Mouse (Mus musculus): ENCODE results near the gene Rexo4.

GRCm38 (mm10) chr2:27006255-27006654 is 42.1 kb upstream of the Rexo4 start:
- TF ChIP-seq CTCF (IDR thresholded peaks at IDR 0.05; ENCODE audit: control insufficient read depth, insufficient read depth, low read length): no peak
- TF ChIP-seq POLR2A (IDR thresholded peaks at IDR 0.05; ENCODE audit: borderline replicate concordance, control insufficient read depth, low read depth, low read length): no peak
